Mouse (Mus musculus) bone marrow macrophage, adult 2 months (primary cell): ENCODE measurements around the gene Lyve1. TPM values are rescaled to one million over a fixed set of nuclear protein-coding genes. Genes with fewer than 3 reads are reported as not detected.

Source experiments
- H3K27ac ChIP-seq: 2 replicates; pipeline ENCODE4 v1.5.1; 2012; ENCODE audit warnings: low read depth, low read length; ENCODE audit not compliant: insufficient read depth
- H3K4me1 ChIP-seq: 2 replicates; pipeline ENCODE4 v1.6.1; 2012; ENCODE audit warnings: low read length; ENCODE audit not compliant: control insufficient read depth, insufficient read depth
- H3K4me3 ChIP-seq: 2 replicates; pipeline ENCODE4 v1.5.1; 2012; ENCODE audit warnings: mild to moderate bottlenecking, low read length, moderate library complexity; ENCODE audit not compliant: insufficient read depth
- CTCF ChIP-seq: IDR thresholded peaks from 2 replicates; pipeline ENCODE4 v1.5.1; 2012; ENCODE audit warnings: low read depth, mild to moderate bottlenecking, low read length, moderate library complexity
- POLR2A ChIP-seq: IDR thresholded peaks from 2 replicates; pipeline ENCODE4 v1.6.1; 2012; ENCODE audit warnings: mild to moderate bottlenecking, low read depth, low read length, borderline replicate concordance
- polyA plus RNA-seq: library from polyadenylated mRNA; stranded (reverse); fragments of >200 nt; gene quantifications from 2 replicates; pipeline ENCODE4 v1.2.4, GENCODE M21; 2012; ENCODE audit not compliant: missing spikeins, insufficient read depth, insufficient read length

The Lyve1 gene
- polyA plus RNA-seq, 1 experiment, result not detected

DNA sequence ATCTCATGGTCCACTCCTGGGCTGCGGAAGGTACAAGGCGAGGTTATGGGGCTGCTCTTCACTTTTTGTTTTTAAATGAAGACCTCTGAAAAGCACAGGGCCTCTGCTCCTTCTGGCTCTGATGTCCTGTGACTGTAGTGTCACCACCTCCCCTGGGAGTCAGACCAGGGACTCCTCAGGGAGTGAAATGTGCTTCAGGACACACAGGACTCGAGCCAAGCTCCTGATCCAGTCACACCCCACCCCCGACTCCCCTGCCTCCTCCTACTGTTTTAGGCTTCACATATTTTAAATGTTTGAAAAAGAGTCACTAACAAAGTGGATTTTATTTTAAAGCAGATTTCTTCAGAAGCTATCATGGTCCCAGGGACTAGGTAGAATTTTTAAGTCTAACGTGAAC, 51.5 kb downstream of the Lyve1 start:
- TF ChIP-seq CTCF (no peak), POLR2A (no peak)
- Histone ChIP-seq H3K27ac (no peak overlapping the region), H3K4me3 (no peak overlapping the region), H3K4me1 (no peaks in the 10 kb centered on the region)

DNA sequence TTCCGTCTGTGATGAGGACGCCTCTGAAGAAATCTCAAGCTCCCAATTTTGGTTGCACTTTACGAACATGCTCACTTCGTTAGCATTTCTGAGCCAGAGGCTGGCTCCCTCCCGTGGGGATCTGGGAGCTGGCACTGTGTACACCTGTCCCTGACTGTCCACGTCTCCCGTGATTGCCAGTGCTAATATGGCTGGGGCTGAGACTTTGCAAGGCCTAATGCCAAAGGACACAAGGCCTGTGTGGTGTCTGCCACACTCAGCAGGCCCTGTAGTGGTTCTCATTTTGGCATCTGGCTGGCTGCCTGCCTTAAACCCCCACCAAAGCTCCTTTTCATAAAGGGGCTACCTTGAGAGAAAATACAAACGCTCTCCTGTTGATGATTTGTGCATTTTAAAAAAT, 52.0 kb downstream of the Lyve1 start:
- TF ChIP-seq CTCF (no peak), POLR2A (no peak)

DNA sequence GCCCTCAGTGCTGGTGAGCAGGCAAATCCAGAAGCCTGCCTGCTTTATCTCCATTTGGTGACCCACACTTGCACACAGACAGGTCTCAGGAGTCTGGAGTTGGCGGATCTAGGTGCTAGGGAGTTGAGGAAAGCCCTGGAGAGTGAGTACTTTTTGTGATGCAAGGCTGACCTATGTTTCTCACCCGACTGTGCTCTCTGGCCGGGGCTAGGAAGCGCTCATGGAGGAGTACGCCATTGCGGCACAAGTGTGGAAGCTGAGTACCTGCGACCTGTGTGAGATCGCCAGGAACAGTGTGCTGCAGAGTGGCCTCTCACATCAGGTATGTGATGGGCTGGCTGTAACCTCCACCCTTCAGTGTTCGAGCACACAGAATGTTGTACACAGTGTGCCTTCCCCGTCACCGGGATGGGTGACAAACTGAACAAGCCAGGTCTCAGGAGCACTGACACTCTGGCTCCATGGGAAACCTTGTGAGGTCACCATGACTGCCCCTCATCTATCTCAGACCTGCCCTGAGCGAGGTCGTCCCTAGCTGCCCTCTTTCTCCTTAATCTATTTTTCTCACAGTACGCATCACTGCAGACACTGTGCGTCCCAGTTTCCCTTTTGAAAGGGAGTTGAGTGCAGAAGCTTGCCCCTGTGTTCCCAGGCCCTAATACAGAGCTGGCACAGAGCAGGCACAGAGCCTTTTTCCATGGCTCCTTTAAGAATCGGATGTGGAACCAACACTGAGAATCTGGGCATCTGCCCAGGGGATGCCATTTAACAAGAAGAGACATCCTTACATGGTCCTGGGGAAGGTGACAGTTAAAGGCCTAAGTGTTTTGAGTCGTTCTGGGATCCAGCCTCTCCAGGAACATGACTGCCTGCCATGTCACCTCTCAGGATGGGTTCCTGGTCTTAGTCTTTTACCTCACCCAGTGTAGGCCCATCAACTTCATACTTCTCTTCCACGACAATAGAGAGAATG, 53.2 kb downstream of the Lyve1 start:
- Histone ChIP-seq H3K27ac (no peak overlapping the region), H3K4me1 (no peaks in the 10 kb centered on the region), H3K4me3 (no peak overlapping the region)
- TF ChIP-seq CTCF (no peak), POLR2A (no peak)

More for the DNA sequence above, 52.0 kb downstream of the Lyve1 start:
- Histone ChIP-seq H3K4me3 (no peak overlapping the region), H3K4me1 (no peaks in the 10 kb centered on the region), H3K27ac (no peak overlapping the region)

DNA sequence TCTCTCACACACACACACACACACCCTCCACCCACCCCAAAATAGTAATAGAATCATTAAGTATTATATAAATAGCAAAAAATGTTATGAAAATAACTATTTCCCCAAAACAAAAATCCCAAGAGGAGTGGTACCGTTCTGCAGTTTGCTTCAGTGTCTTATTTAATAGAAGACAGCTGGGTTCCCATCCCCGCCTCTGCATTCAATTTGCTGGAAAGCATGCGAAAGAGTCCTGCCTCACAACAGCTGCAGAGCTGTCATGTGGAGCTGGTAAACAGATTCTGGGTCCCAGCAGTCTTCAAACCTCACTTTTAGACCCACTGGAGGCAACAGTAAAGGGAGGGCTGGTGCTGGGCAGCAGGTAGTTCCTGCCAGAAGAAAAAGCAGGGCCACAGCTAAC, 54.1 kb downstream of the Lyve1 start:
- H3K4me3 ChIP-seq, result no peak overlapping the region
- TF ChIP-seq CTCF, result no peak
- no peak for TF ChIP-seq POLR2A
- H3K4me1 ChIP-seq, result peaks cover 5% of the 10 kb centered on the region
- no peak overlapping the region for H3K27ac ChIP-seq

DNA sequence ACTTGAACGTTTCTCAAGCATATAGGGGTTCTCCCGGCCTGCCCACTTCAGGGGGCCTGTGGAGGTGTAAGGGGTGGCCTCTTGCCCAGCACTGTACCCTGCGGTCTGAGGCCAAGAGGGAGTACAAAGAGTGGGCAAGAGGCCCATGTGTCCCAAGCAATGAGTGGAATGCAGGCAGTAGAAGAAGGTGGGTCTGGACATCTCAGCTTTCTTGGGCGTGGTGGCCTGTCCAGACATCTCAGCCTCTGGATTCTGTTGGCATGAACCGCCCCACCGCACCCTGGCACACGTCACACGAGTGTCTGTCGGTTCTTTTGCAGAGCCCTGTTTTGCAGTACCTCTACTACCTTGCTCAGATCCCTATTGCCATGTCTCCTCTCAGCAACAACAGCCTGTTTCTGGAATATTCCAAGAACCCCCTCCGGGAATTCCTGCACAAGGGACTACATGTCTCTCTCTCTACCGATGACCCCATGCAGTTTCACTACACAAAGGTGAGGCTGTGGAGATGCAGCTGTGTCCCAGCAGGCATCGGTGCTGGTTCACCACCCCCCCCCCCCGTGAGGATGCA, 55.5 kb downstream of the Lyve1 start:
- Histone ChIP-seq H3K4me1 (peaks cover 6% of the 10 kb centered on the region), H3K4me3 (no peak overlapping the region), H3K27ac (no peak overlapping the region)
- TF ChIP-seq POLR2A, result no peak
- TF ChIP-seq CTCF, result no peak

DNA sequence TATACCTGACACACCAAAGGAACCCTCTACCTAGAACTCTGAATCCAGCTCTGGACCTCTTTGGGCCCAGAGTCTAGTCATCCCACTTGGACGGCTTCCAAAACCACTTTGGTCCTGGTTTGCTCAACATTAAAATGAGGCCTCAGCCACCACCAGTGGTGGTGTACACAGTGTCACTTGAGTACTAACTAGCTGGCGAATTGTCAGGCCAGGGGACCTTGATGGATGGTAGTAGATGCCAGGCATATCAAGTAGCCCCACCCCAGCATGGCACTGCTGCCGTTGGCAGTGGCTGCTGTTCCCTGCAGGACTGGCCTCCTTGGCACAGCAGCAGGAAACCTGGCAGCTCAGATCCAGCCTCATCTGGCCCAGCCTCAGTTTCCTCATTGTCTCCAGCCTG, 58.8 kb downstream of the Lyve1 start:
- peaks cover 6% of the 10 kb centered on the region for H3K4me1 ChIP-seq
- TF ChIP-seq CTCF, result no peak
- TF ChIP-seq POLR2A, result no peak
- no peak overlapping the region for H3K4me3 ChIP-seq
- H3K27ac ChIP-seq, result no peak overlapping the region

DNA sequence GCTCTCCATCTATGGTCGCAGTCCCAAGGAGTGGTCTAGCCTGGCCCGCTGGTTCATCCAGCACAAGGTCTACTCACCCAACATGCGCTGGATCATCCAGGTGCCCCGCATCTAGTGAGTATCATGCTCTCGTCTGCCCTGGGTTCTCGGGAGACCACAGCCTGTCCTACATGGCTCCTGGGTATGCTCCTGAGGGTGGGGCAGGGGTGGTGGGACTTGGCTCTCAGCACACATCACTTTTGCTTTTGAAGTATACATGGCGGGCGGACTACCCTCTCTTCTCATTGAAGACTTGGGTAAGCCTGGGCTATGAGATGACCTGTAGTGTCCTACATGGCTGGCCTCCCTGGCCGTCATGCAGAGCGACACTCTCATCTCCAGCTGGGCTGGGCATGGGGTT, 59.9 kb downstream of the Lyve1 start:
- Histone ChIP-seq H3K4me3 (no peak overlapping the region), H3K4me1 (peaks cover 6% of the 10 kb centered on the region), H3K27ac (no peak overlapping the region)
- no peak for TF ChIP-seq POLR2A
- TF ChIP-seq CTCF, result no peak

DNA sequence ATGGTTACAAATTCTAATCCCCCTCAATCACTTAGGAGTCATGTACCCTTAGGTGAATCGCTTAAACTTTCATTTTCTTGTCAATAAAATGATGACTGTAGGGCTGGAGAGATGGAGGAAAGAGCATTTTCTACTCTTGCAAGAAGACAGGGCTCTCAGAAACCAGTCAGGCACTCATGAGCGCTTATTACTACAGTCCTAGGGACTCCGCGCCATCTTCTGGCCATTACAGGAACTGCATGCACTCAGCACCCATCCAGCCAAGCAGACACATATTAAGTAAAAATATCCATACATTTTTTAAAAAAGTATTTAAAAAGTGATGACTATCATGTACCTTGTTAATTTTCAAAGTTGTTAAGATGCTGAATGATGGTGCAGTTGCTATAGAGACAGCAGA, 62.0 kb downstream of the Lyve1 start:
- Histone ChIP-seq H3K27ac (no peak overlapping the region), H3K4me3 (no peak overlapping the region), H3K4me1 (peaks cover 23% of the 10 kb centered on the region)
- TF ChIP-seq POLR2A (no peak), CTCF (peak; percentile 90)

Other genes starting within 250 kb of the Lyve1 start
- gene Sbf2, start 248.3 kb downstream of the Lyve1 start, polyA plus RNA-seq, result 48.1 and 49.9 TPM in 2 replicates
- not detected in 2 replicates for gene Adm, start 235.6 kb downstream of the Lyve1 start, polyA plus RNA-seq
- gene Ampd3, start 95.0 kb downstream of the Lyve1 start, polyA plus RNA-seq, result 43.3 and 44.5 TPM in 2 replicates
- gene Rnf141, start 18.8 kb downstream of the Lyve1 start, polyA plus RNA-seq, result 40.9 and 48.6 TPM in 2 replicates
- 0.13 and 0.20 TPM in 2 replicates for gene Mrvi1, start 119.2 kb upstream of the Lyve1 start, polyA plus RNA-seq
- 24.0 and 28.8 TPM in 2 replicates for gene Ctr9, start 165.7 kb upstream of the Lyve1 start, polyA plus RNA-seq
- 343 and 428 TPM in 2 replicates for gene Eif4g2, start 219.8 kb upstream of the Lyve1 start, polyA plus RNA-seq